Mouse (Mus musculus) ES-E14 (cell line): Measurements from ENCODE around the gene Blnk.

Source experiments
- CHD2 ChIP-seq: IDR thresholded peaks from 2 replicates; pipeline ENCODE4 v1.6.1; 2014; ENCODE audit warnings: mild to moderate bottlenecking, low read depth, low read length, inconsistent platforms
- HCFC1 ChIP-seq: IDR thresholded peaks from 2 replicates; pipeline ENCODE4 v1.6.1; 2012; ENCODE audit warnings: low read length, inconsistent platforms, borderline replicate concordance; ENCODE audit not compliant: insufficient read depth
- MAFK ChIP-seq: IDR thresholded peaks from 2 replicates; pipeline ENCODE4 v1.6.1; 2014; ENCODE audit warnings: mild to moderate bottlenecking, low read depth, low read length, inconsistent platforms; ENCODE audit not compliant: insufficient read depth
- ZC3H11A ChIP-seq: IDR thresholded peaks from 2 replicates; pipeline ENCODE4 v1.6.1; 2012; ENCODE audit warnings: low read depth, mild to moderate bottlenecking, inconsistent platforms, low read length, borderline replicate concordance
- ZNF384 ChIP-seq: IDR thresholded peaks from 2 replicates; pipeline ENCODE4 v1.6.1; 2012; ENCODE audit warnings: low read depth, low read length, inconsistent platforms

- no peak for TF ChIP-seq ZC3H11A
- no peak for TF ChIP-seq HCFC1
- TF ChIP-seq CHD2 = no peak
- no peak for TF ChIP-seq MAFK
- TF ChIP-seq ZNF384 = no peak
Observed at GRCm38 (mm10) chr19:40964367-40964891, 29.9 kb downstream of the Blnk start.
